Mouse (Mus musculus) embryonic facial prominence, embryonic 10.5 days (tissue): ENCODE data around the gene Max. TPM values are rescaled to one million over a fixed set of nuclear protein-coding genes. Genes with fewer than 3 reads are reported as not detected.

Experiments used
- DNase-seq: peaks from one replicate; pipeline ENCODE4 v3.0.0-alpha.2; 2017; ENCODE audit warnings: low spot score
- H3K27ac ChIP-seq: fragments of 300-500 bp; sonication (generic); replicated peaks from 2 replicates; pipeline ENCODE4 v1.5.1; 2016; ENCODE audit warnings: mild to moderate bottlenecking
- H3K27me3 ChIP-seq: fragments of 300-500 bp; sonication (generic); replicated peaks from 2 replicates; pipeline ENCODE4 v1.6.1; 2016; ENCODE audit warnings: low read depth, mild to moderate bottlenecking; ENCODE audit not compliant: poor library complexity, severe bottlenecking
- H3K36me3 ChIP-seq: fragments of 300-500 bp; sonication (generic); replicated peaks from 2 replicates; pipeline ENCODE4 v1.6.1; 2016; ENCODE audit warnings: mild to moderate bottlenecking, moderate library complexity
- H3K4me1 ChIP-seq: fragments of 300-500 bp; sonication (generic); 2 replicates; pipeline ENCODE4 v1.6.1; 2016
- H3K4me3 ChIP-seq: fragments of 300-500 bp; sonication (generic); 2 replicates; pipeline ENCODE4 v1.5.1; 2016; ENCODE audit warnings: mild to moderate bottlenecking, moderate library complexity
- H3K9me3 ChIP-seq: fragments of 300-500 bp; sonication (generic); 2 replicates; pipeline ENCODE4 v1.6.1; 2016; ENCODE audit warnings: mild to moderate bottlenecking
- WGBS: fragments of 180-500 bp; shearing (Covaris S2); methylation state at CpG from one replicate; pipeline ENCODE4 v1.1.7; 2016; 5-methylcytosine and 5-hydroxymethylcytosine counted together
- polyA plus RNA-seq: library from polyadenylated mRNA; unstranded; fragments of >200 nt; fragmentation: Nextera tagmentation; extraction: Ambion mirVana; gene quantifications from 2 replicates; pipeline ENCODE4 v1.2.1, GENCODE M21; 2016

Gene Max
- polyA plus RNA-seq, 1 experiment from 2014 or later, result 9.8 TPM

GRCm38 (mm10) chr12:76982818-76983471 is 20.9 kb upstream of the Max start:
- Histone ChIP-seq H3K9me3 (no peaks in the 10 kb centered on the region), H3K4me1 (0 out of 2 replicates have a peak, but pooled peaks cover 6% of the 10 kb centered on the region), H3K4me3 (no peak overlapping the region), H3K36me3 (no peaks in the 10 kb centered on the region), H3K27ac (no peak overlapping the region), H3K27me3 (no peaks in the 10 kb centered on the region)
- 89% methylated on average over 16 of the region's 16 CpGs for WGBS
- DNase-seq, result no peak

- 84% methylated on average over 3 of the region's 3 CpGs for WGBS
- no peak for DNase-seq
- no peak overlapping the region for H3K27ac ChIP-seq
- no peak overlapping the region for H3K4me3 ChIP-seq
- H3K27me3 ChIP-seq, result no peaks in the 10 kb centered on the region
- H3K9me3 ChIP-seq, result 0 out of 2 replicates have a peak, but pooled peaks cover 4% of the 10 kb centered on the region
- H3K36me3 ChIP-seq, result no peaks in the 10 kb centered on the region
- 0 out of 2 replicates have a peak, but pooled peaks cover 6% of the 10 kb centered on the region for H3K4me1 ChIP-seq
Measured at GRCm38 (mm10) chr12:76979530-76979929, 17.5 kb upstream of the Max start.

DNA sequence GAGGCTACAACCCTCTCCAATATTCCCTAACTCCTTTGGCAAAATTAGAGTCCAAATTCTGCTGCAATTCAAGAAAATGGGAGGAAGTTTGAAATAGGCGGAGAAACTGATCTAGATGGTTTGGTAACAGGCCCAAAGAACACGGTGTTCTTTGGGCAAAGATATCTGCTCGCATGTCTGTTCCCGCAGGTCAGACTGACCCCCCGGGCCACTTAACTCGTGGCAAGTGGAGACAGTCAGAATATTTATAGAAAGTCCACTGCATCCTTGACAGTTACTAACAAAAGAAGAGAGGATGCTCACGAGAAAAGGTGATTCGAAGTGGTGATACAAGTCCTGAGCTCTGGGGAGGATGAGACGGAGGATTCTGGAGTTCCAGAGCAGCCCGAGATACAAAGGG is 10.7 kb upstream of the Max start:
- 86% methylated on average over 10 of the region's 10 CpGs for WGBS
- DNase-seq, result no peak
- H3K4me3 ChIP-seq, result no peak overlapping the region
- no peaks in the 10 kb centered on the region for H3K36me3 ChIP-seq
- H3K4me1 ChIP-seq, result no peaks in the 10 kb centered on the region
- no peak overlapping the region for H3K27ac ChIP-seq
- H3K27me3 ChIP-seq, result no peaks in the 10 kb centered on the region
- H3K9me3 ChIP-seq, result 0 out of 2 replicates have a peak, but pooled peaks cover 4% of the 10 kb centered on the region

DNA sequence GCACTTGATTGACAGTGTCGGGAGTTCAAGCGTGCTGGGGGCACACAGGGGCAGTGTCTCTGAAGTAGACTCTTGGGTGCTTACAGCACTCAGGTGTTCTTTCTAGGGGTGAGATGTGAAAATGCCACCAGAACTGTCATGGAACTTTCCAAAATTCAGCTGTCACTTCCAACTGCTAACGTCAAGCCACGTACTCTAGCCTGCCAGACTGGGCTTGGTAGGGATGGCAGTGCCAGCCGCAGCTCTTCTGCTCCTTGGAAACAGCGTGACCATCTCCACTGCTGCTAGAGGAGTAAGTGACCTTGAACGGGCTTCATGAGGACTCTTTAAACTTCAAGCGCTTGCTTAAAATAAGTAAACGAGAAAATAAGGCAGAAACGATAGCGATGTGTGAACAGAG is 10.2 kb upstream of the Max start:
- H3K27ac ChIP-seq, result no peak overlapping the region
- no peaks in the 10 kb centered on the region for H3K36me3 ChIP-seq
- no peak overlapping the region for H3K4me3 ChIP-seq
- H3K4me1 ChIP-seq, result no peaks in the 10 kb centered on the region
- DNase-seq, result no peak
- no peaks in the 10 kb centered on the region for H3K27me3 ChIP-seq
- 0 out of 2 replicates have a peak, but pooled peaks cover 4% of the 10 kb centered on the region for H3K9me3 ChIP-seq
- 93% methylated on average over 11 of the region's 11 CpGs for WGBS

- no peaks in the 10 kb centered on the region for H3K4me1 ChIP-seq
- H3K9me3 ChIP-seq, result 0 out of 2 replicates have a peak, but pooled peaks cover 4% of the 10 kb centered on the region
- H3K27ac ChIP-seq, result no peak overlapping the region
- no peaks in the 10 kb centered on the region for H3K36me3 ChIP-seq
- H3K27me3 ChIP-seq, result no peaks in the 10 kb centered on the region
- WGBS, result 88% methylated on average over 7 of the region's 7 CpGs
- no peak overlapping the region for H3K4me3 ChIP-seq
- no peak for DNase-seq
Measured at GRCm38 (mm10) chr12:76971642-76972221, 9.7 kb upstream of the Max start.

DNA sequence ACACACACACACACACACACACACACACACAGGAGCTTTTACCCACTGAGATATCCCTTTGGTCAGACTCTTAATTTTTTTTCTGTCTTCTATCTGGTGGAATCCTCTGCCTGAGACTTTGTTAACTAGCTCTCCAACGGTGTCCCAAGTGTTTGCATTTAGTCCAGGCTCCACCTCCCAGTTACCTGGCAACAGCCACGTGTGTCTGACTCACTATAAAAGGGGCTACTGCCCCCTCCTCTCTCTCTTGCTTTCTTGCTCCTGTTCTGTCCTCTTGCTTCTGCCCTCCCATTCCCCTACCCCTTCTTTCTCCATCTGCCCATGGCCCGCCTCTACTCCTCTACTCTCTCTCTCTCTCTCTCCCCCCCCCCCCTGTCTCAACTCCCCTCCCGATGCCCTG is 3.9 kb upstream of the Max start:
- DNase-seq, result peak; percentile 38
- no peak overlapping the region for H3K4me3 ChIP-seq
- peaks cover 25% of the 10 kb centered on the region for H3K4me1 ChIP-seq
- H3K36me3 ChIP-seq, result no peaks in the 10 kb centered on the region
- 9% methylated on average over 4 of the region's 4 CpGs for WGBS
- H3K9me3 ChIP-seq, result no peaks in the 10 kb centered on the region
- H3K27ac ChIP-seq, result no peak overlapping the region
- H3K27me3 ChIP-seq, result no peaks in the 10 kb centered on the region

GRCm38 (mm10) chr12:76965089-76965488 is 3.1 kb upstream of the Max start:
- WGBS, result 17% methylated on average over 5 of the region's 5 CpGs
- H3K27me3 ChIP-seq, result no peaks in the 10 kb centered on the region

DNA sequence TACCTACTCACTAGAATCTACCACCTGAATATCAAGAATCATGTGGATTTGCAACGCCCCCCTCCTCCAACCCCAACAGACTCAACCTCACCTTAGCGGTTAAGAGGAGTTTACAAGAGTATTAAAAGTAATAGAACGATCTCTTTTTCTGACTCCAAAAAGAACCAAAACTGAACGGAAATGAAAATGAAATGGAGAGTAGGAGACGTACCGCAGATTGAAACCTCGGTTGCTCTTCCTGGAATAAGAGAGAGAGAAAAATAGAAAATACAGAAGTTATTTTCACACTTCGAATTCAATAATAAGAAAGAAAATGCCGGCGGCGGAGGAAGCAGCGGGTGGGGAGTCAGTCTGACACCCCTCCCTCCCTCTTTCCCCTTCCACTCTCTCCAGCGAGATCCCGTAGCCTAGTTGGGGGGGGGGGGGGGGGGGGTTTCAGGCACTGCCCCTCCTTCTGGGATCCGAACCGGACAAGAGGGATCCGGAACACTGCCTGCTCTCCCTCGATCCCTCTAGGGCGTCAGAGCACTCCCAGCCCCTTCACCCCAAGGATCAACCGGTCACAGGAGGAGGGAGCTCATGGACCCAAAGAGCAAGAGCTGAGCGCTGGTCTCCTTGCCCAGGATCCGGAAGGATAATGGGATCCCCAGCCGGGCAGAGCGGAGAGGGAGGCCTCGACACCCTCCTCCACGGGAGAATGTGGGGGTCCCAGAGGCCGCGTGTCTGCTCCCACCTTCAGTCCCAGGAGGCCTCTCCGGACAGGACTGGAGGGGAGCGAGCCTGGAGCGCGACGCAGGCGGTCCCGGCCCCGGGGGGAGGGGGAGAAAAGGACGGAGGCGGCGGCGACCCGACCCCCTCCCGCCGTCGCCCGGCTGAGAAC is 709 bp downstream of the Max start:
- Histone ChIP-seq H3K27me3 (no peaks in the 10 kb centered on the region), H3K9me3 (no peaks in the 10 kb centered on the region), H3K4me3 (peak overlapping the region; percentile 96), H3K36me3 (peaks cover 36% of the 10 kb centered on the region), H3K27ac (peak overlapping the region; percentile 87), H3K4me1 (peaks cover 27% of the 10 kb centered on the region)
- 6% methylated on average over 45 of the region's 45 CpGs for WGBS
- no peak for DNase-seq

More at GRCm38 (mm10) chr12:76965089-76965488, 3.1 kb upstream of the Max start:
- Histone ChIP-seq H3K4me3 (no peak overlapping the region), H3K36me3 (peaks cover 2% of the 10 kb centered on the region), H3K27ac (no peak overlapping the region), H3K9me3 (no peaks in the 10 kb centered on the region), H3K4me1 (peaks cover 29% of the 10 kb centered on the region)
- DNase-seq, result no peak

DNA sequence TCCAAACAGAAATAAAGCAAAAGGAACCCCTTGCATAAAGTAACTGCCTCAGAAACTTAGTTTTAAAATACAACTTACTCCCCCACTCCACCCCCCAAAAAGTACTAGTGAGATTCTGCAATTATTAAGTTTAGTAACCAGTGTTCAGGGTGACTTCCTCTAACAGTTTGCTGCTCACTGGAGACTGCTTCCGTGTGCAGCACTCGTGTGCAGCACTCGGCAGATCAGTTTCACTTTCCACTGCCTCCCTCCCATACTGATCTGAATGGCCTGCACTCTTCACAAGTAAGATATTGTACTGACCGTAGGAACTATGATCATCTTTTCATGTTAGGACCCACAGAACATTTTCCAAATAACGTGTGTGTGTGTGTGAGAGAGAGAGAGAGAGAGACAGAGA is 4.3 kb downstream of the Max start:
- 89% methylated on average over 5 of the region's 5 CpGs for WGBS
- DNase-seq, result no peak
- H3K9me3 ChIP-seq, result no peaks in the 10 kb centered on the region
- H3K4me1 ChIP-seq, result peaks cover 12% of the 10 kb centered on the region
- no peak overlapping the region for H3K27ac ChIP-seq
- no peak overlapping the region for H3K4me3 ChIP-seq
- H3K36me3 ChIP-seq, result peaks cover 71% of the 10 kb centered on the region
- H3K27me3 ChIP-seq, result no peaks in the 10 kb centered on the region

DNA sequence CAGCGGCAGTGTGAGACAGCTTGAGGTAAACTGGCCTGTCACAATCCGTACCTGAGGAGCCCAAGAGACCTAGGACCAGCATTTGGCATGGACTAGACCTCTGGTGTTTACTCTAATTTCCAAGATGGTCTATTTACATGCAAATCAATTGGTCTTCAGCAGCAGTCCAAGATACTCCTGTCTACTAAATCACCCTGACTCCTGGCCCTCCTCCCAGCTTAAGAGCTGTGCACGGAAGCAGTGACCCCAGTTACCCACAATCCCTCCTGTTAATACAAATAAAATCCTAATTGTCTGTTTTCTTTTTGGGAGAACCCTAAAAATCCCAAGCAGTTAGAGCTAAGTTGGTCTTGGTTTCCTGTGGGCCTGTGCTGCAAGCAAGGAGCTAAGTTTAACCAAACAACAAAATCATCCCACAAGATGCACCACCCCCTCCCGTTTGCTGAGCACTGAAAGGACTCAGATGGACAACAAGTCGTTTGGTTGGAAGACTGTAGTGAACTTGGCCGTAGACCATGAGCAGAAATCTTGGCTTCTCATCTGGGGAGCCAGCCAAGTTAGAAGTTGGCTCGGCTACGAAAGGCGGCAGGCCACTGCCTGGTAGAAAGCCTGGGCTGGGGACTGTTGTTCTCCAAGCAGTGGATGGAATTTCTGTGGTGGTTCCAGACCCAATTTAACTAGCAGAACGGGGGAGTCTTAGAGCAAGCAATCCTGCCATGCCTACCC is 7.1 kb downstream of the Max start:
- WGBS, result 88% methylated on average over 10 of the region's 10 CpGs
- H3K27me3 ChIP-seq, result no peaks in the 10 kb centered on the region
- no peak overlapping the region for H3K4me3 ChIP-seq
- peaks cover 95% of the 10 kb centered on the region for H3K36me3 ChIP-seq
- H3K27ac ChIP-seq, result no peak overlapping the region
- H3K9me3 ChIP-seq, result no peaks in the 10 kb centered on the region
- no peaks in the 10 kb centered on the region for H3K4me1 ChIP-seq
- no peak for DNase-seq

GRCm38 (mm10) chr12:76953750-76954363 is 8.1 kb downstream of the Max start:
- H3K4me3 ChIP-seq, result no peak overlapping the region
- DNase-seq, result no peak
- no peaks in the 10 kb centered on the region for H3K9me3 ChIP-seq
- H3K27ac ChIP-seq, result no peak overlapping the region
- H3K36me3 ChIP-seq, result peaks cover 95% of the 10 kb centered on the region
- 74% methylated on average over 2 of the region's 2 CpGs for WGBS
- no peaks in the 10 kb centered on the region for H3K27me3 ChIP-seq
- H3K4me1 ChIP-seq, result no peaks in the 10 kb centered on the region

GRCm38 (mm10) chr12:76950330-76950729 is 11.7 kb downstream of the Max start:
- no peak overlapping the region for H3K4me3 ChIP-seq
- DNase-seq, result no peak
- H3K27ac ChIP-seq, result no peak overlapping the region
- H3K36me3 ChIP-seq, result peaks cover 99% of the 10 kb centered on the region
- WGBS, result 90% methylated on average over 5 of the region's 5 CpGs
- H3K27me3 ChIP-seq, result no peaks in the 10 kb centered on the region
- no peaks in the 10 kb centered on the region for H3K9me3 ChIP-seq
- H3K4me1 ChIP-seq, result no peaks in the 10 kb centered on the region
